Mouse (Mus musculus) forebrain, embryonic 16.5 days (tissue): ENCODE results near the gene Ndufaf5. TPM values are rescaled to one million over a fixed set of nuclear protein-coding genes. Genes with fewer than 3 reads are reported as not detected.

Experiments
- polyA plus RNA-seq: library from polyadenylated mRNA; unstranded; fragments of >200 nt; fragmentation: Nextera tagmentation; extraction: Ambion mirVana; gene quantifications from 2 replicates; pipeline ENCODE4 v1.2.1, GENCODE M21; 2015

Gene Ndufaf5
- polyA plus RNA-seq, 1 experiment from 2014 or later: 51.0 TPM

Other genes starting within 250 kb of the Ndufaf5 start
- 23.4 and 26.2 TPM in 2 replicates for gene Tasp1, start 103.8 kb upstream of the Ndufaf5 start, polyA plus RNA-seq
- not detected in 2 replicates for gene Gm17374, start 18.6 kb upstream of the Ndufaf5 start, polyA plus RNA-seq
- 18.4 and 20.5 TPM in 2 replicates for gene Esf1, start 85 bp upstream of the Ndufaf5 start, polyA plus RNA-seq
- gene Sel1l2, start 219.1 kb downstream of the Ndufaf5 start, polyA plus RNA-seq: not detected in 2 replicates
- gene Macrod2, start 224.7 kb downstream of the Ndufaf5 start, polyA plus RNA-seq: 98.3 and 108 TPM in 2 replicates